Mouse (Mus musculus) urinary bladder, postnatal 36 days (tissue): ENCODE results near the gene Trmo.

ENCODE experiments used
- DNase-seq, 2 experiments: peaks; one replicate each; pipeline ENCODE4 v3.0.0; 2022; ENCODE audit warnings: low spot score in 2 of 2, mixed read lengths in 1 of 2

Trmo gene

GRCm38 (mm10) chr4:46341831-46342680, 47.2 kb downstream of the Trmo start:
- no peak for DNase-seq

GRCm38 (mm10) chr4:46339584-46339983, 49.7 kb downstream of the Trmo start:
- DNase-seq, result no peak

- no peak for DNase-seq
Measured at GRCm38 (mm10) chr4:46339026-46339425, 50.2 kb downstream of the Trmo start.

- no peak for DNase-seq
Measured at GRCm38 (mm10) chr4:46337990-46338389, 51.2 kb downstream of the Trmo start.

- no peak for DNase-seq
Measured at GRCm38 (mm10) chr4:46335846-46336245, 53.4 kb downstream of the Trmo start.

GRCm38 (mm10) chr4:46328906-46329305, 60.3 kb downstream of the Trmo start:
- DNase-seq, result no peak
